Mouse (Mus musculus): ENCODE data around the gene Pacs1.

GRCm38 (mm10) chr19:5124055-5124614 lies 148.8 kb downstream of the Pacs1 start:
- TF ChIP-seq CTCF (IDR thresholded peaks at IDR 0.05) (no peak), EP300 (IDR thresholded peaks at IDR 0.05) (no peak)

All from lung, postnatal 0 days (tissue).